Mouse (Mus musculus) neural tube, embryonic 12.5 days (tissue): Measurements from ENCODE around the gene 1110032F04Rik. TPM values are rescaled to one million over a fixed set of nuclear protein-coding genes. Genes with fewer than 3 reads are reported as not detected.

Experiments used
- polyA plus RNA-seq: library from polyadenylated mRNA; unstranded; fragments of >200 nt; fragmentation: Nextera tagmentation; extraction: Ambion mirVana; gene quantifications from 2 replicates; pipeline ENCODE4 v1.2.1, GENCODE M21; 2016

Gene 1110032F04Rik
- polyA plus RNA-seq, 1 experiment from 2014 or later = 3.9 TPM

Other genes starting within 250 kb of the 1110032F04Rik start
- gene Il12a, start 178.9 kb upstream of the 1110032F04Rik start, polyA plus RNA-seq = 0.24 and 0.33 TPM in 2 replicates
- 12.6 and 13.5 TPM in 2 replicates for gene Ift80, start 135.0 kb downstream of the 1110032F04Rik start, polyA plus RNA-seq
- gene Smc4, start 135.2 kb downstream of the 1110032F04Rik start, polyA plus RNA-seq = 125 TPM in 2 replicates
- gene Trim59, start 175.2 kb downstream of the 1110032F04Rik start, polyA plus RNA-seq = 112 and 114 TPM in 2 replicates